Mouse (Mus musculus) intestine, embryonic 16.5 days (tissue): ENCODE data around the gene Brd3. TPM values are rescaled to one million over a fixed set of nuclear protein-coding genes. Genes with fewer than 3 reads are reported as not detected.
"Not testable (repeated sequence)": the region's sequence is repeated elsewhere in the genome, so short reads cannot be mapped to it uniquely, and the experiment has no call there.

Source experiments
- ATAC-seq: fragments of 200-750 bp; cut with Nextera tagmentation; 2 replicates; pipeline ENCODE4 v1.8.0; 2017; ENCODE audit warnings: moderate TSS enrichment, moderate library complexity
- H3K27ac ChIP-seq: fragments of 300-500 bp; sonication (generic); 2 replicates; pipeline ENCODE4 v1.5.1; 2014; ENCODE audit warnings: mild to moderate bottlenecking, low read length
- H3K27me3 ChIP-seq: fragments of 300-500 bp; sonication (generic); replicated peaks from 2 replicates; pipeline ENCODE4 v1.6.1; 2014; ENCODE audit warnings: low read length, control low read depth, mixed read lengths; ENCODE audit not compliant: control insufficient read depth, insufficient read depth
- H3K36me3 ChIP-seq: fragments of 300-500 bp; sonication (generic); 2 replicates; pipeline ENCODE4 v1.6.1; 2014; ENCODE audit warnings: low read length, control low read depth; ENCODE audit not compliant: control insufficient read depth, insufficient read depth
- H3K4me1 ChIP-seq: fragments of 300-500 bp; sonication (generic); 2 replicates; pipeline ENCODE4 v1.6.1; 2014; ENCODE audit warnings: low read length, control low read depth, mixed read lengths; ENCODE audit not compliant: control insufficient read depth, insufficient read depth
- H3K4me2 ChIP-seq: fragments of 300-500 bp; sonication (generic); 2 replicates; pipeline ENCODE4 v1.6.1; 2014; ENCODE audit warnings: low read depth, low read length, control low read depth
- H3K4me3 ChIP-seq: fragments of 300-500 bp; sonication (generic); 2 replicates; pipeline ENCODE4 v1.5.1; 2014; ENCODE audit warnings: mild to moderate bottlenecking, low read length
- H3K9ac ChIP-seq: fragments of 300-500 bp; sonication (generic); 2 replicates; pipeline ENCODE4 v1.6.1; 2014; ENCODE audit warnings: low read depth, low read length
- H3K9me3 ChIP-seq: fragments of 300-500 bp; sonication (generic); 2 replicates; pipeline ENCODE4 v1.6.1; 2016; ENCODE audit warnings: low read length, control low read depth; ENCODE audit not compliant: control insufficient read depth
- WGBS: fragments of 180-500 bp; shearing (Covaris S2); extraction: QIAGEN DNeasy Blood & Tissue Kit; methylation state at CpG from one replicate; pipeline ENCODE4 v1.1.7; 2014; 5-methylcytosine and 5-hydroxymethylcytosine counted together
- polyA plus RNA-seq: library from polyadenylated mRNA; unstranded; fragments of >200 nt; fragmentation: Nextera tagmentation; extraction: Ambion mirVana; gene quantifications from 2 replicates; pipeline ENCODE4 v1.2.1, GENCODE M21; 2015

Gene Brd3
- polyA plus RNA-seq, 1 experiment from 2014 or later = 82.5 TPM

- Histone ChIP-seq H3K36me3 (no peaks in the 10 kb centered on the region), H3K4me3 (no peak overlapping the region), H3K9ac (no peak overlapping the region), H3K27ac (no peak overlapping the region), H3K27me3 (no peaks in the 10 kb centered on the region), H3K9me3 (no peaks in the 10 kb centered on the region), H3K4me1 (peaks cover 2% of the 10 kb centered on the region; the same call in 1 of the 2 replicates), H3K4me2 (no peak overlapping the region)
- no peak for ATAC-seq
- 87% methylated on average over 6 of the region's 6 CpGs for WGBS
Measured at GRCm38 (mm10) chr2:27544613-27545012, 37.2 kb upstream of the Brd3 start.

- Histone ChIP-seq H3K27ac (peak overlapping the region; percentile 88; the same call in 1 of the 2 replicates), H3K4me3 (peak overlapping the region; percentile 49; the same call in 1 of the 2 replicates), H3K9ac (peak overlapping the region; percentile 70), H3K36me3 (no peaks in the 10 kb centered on the region), H3K9me3 (no peaks in the 10 kb centered on the region), H3K4me2 (peak overlapping the region; percentile 77), H3K27me3 (no peaks in the 10 kb centered on the region), H3K4me1 (peaks cover 8% of the 10 kb centered on the region)
- ATAC-seq = no peak
- WGBS = 90% methylated on average over 3 of the region's 3 CpGs
Measured at GRCm38 (mm10) chr2:27541225-27541624, 33.8 kb upstream of the Brd3 start.

GRCm38 (mm10) chr2:27540515-27540836, 33.0 kb upstream of the Brd3 start:
- no peaks in the 10 kb centered on the region for H3K9me3 ChIP-seq
- H3K4me3 ChIP-seq = peak overlapping the region; percentile 49
- H3K4me1 ChIP-seq = peaks cover 8% of the 10 kb centered on the region
- H3K27me3 ChIP-seq = no peaks in the 10 kb centered on the region
- H3K36me3 ChIP-seq = peaks cover 4% of the 10 kb centered on the region; the same call in 1 of the 2 replicates
- peak overlapping the region; percentile 88 for H3K27ac ChIP-seq
- WGBS = 14% methylated on average over 10 of the region's 10 CpGs
- peak overlapping the region; percentile 77 for H3K4me2 ChIP-seq
- ATAC-seq = peak; percentile 24; the same call in 1 of the 2 replicates
- H3K9ac ChIP-seq = peak overlapping the region; percentile 70

- Histone ChIP-seq H3K27me3 (no peaks in the 10 kb centered on the region), H3K4me1 (peaks cover 8% of the 10 kb centered on the region), H3K9me3 (no peaks in the 10 kb centered on the region), H3K9ac (peak overlapping the region; percentile 70), H3K27ac (peak overlapping the region; percentile 88), H3K4me2 (peak overlapping the region; percentile 77), H3K4me3 (peak overlapping the region; percentile 49), H3K36me3 (peaks cover 5% of the 10 kb centered on the region; the same call in 1 of the 2 replicates)
- under 1% methylated on average over 46 of the region's 46 CpGs for WGBS
- ATAC-seq = peak; percentile 99
Measured at GRCm38 (mm10) chr2:27539772-27540514, 32.5 kb upstream of the Brd3 start.

- Histone ChIP-seq H3K27me3 (no peaks in the 10 kb centered on the region), H3K36me3 (peaks cover 10% of the 10 kb centered on the region), H3K27ac (peak overlapping the region; percentile 20; the same call in 1 of the 2 replicates), H3K9ac (peak overlapping the region; percentile 25; the same call in 1 of the 2 replicates), H3K4me1 (peaks cover 11% of the 10 kb centered on the region), H3K9me3 (no peaks in the 10 kb centered on the region), H3K4me3 (no peak overlapping the region), H3K4me2 (peak overlapping the region; percentile 28)
- ATAC-seq = no peak
- 19% methylated on average over 5 of the region's 5 CpGs for WGBS
Measured at GRCm38 (mm10) chr2:27539336-27539735, 31.9 kb upstream of the Brd3 start.

GRCm38 (mm10) chr2:27538455-27539330, 31.2 kb upstream of the Brd3 start:
- not testable (repeated sequence) for ATAC-seq, H3K27me3 ChIP-seq, H3K4me3 ChIP-seq, H3K9me3 ChIP-seq
- H3K4me2 ChIP-seq = 0 out of 2 replicates have a peak overlapping the region, but pooled peaks have one; percentile 28
- peaks cover 13% of the 10 kb centered on the region for H3K36me3 ChIP-seq
- H3K27ac ChIP-seq = peak overlapping the region; percentile 20; the same call in 1 of the 2 replicates
- WGBS = 65% methylated on average over 5 of the region's 5 CpGs
- H3K9ac ChIP-seq = peak overlapping the region; percentile 25; the same call in 1 of the 2 replicates
- H3K4me1 ChIP-seq = peaks cover 11% of the 10 kb centered on the region

GRCm38 (mm10) chr2:27518283-27518682, 10.8 kb upstream of the Brd3 start:
- no peak overlapping the region for H3K9ac ChIP-seq
- 97% methylated on average over 3 of the region's 3 CpGs for WGBS
- no peak overlapping the region for H3K4me2 ChIP-seq
- peaks cover 22% of the 10 kb centered on the region for H3K36me3 ChIP-seq
- H3K27ac ChIP-seq = no peak overlapping the region
- no peaks in the 10 kb centered on the region for H3K27me3 ChIP-seq
- ATAC-seq = no peak
- H3K9me3 ChIP-seq = no peaks in the 10 kb centered on the region
- no peak overlapping the region for H3K4me3 ChIP-seq
- H3K4me1 ChIP-seq = peaks cover 23% of the 10 kb centered on the region

GRCm38 (mm10) chr2:27516289-27516688, 8.8 kb upstream of the Brd3 start:
- 9% methylated on average over 1 of the region's 1 CpGs for WGBS
- Histone ChIP-seq H3K9ac (peak overlapping the region; percentile 91), H3K4me2 (peak overlapping the region; percentile 72), H3K27me3 (no peaks in the 10 kb centered on the region), H3K4me3 (peak overlapping the region; percentile 90), H3K9me3 (no peaks in the 10 kb centered on the region), H3K27ac (no peak overlapping the region), H3K4me1 (peaks cover 23% of the 10 kb centered on the region), H3K36me3 (peaks cover 19% of the 10 kb centered on the region)
- ATAC-seq = no peak
